Mouse (Mus musculus) thymus, postnatal 4 days (tissue): Measurements from ENCODE around the gene 4930579F01Rik.
A peak's percentile ranks its signal among the peaks of the same experiment; 100 is the strongest.

Experiments
- DNase-seq: peaks from one replicate; pipeline ENCODE4 v3.0.0; 2021

Gene 4930579F01Rik

GRCm38 (mm10) chr3:138215395-138215989 lies 21.9 kb upstream of the 4930579F01Rik start:
- no peak for DNase-seq

- no peak for DNase-seq
These were observed 18.9 kb upstream of the 4930579F01Rik start for GRCm38 (mm10) chr3:138212431-138212951.

- no peak for DNase-seq
These were observed 16.9 kb upstream of the 4930579F01Rik start for GRCm38 (mm10) chr3:138210432-138211075.

GRCm38 (mm10) chr3:138208821-138209220 lies 15.2 kb upstream of the 4930579F01Rik start:
- no peak for DNase-seq

- no peak for DNase-seq
These were observed 5.1 kb upstream of the 4930579F01Rik start for GRCm38 (mm10) chr3:138198722-138199068.

- DNase-seq, result peak; percentile 91
These were observed 4.5 kb upstream of the 4930579F01Rik start for GRCm38 (mm10) chr3:138197973-138198721.

- DNase-seq, result no peak
These were observed 3.9 kb upstream of the 4930579F01Rik start for GRCm38 (mm10) chr3:138197556-138197955.

- no peak for DNase-seq
These were observed 3.5 kb upstream of the 4930579F01Rik start for GRCm38 (mm10) chr3:138197093-138197492.

GRCm38 (mm10) chr3:138192260-138192659 lies 1.4 kb downstream of the 4930579F01Rik start:
- no peak for DNase-seq

- no peak for DNase-seq
These were observed 7.4 kb downstream of the 4930579F01Rik start for GRCm38 (mm10) chr3:138185995-138186930.

GRCm38 (mm10) chr3:138185290-138185689 lies 8.3 kb downstream of the 4930579F01Rik start:
- DNase-seq, result no peak

- no peak for DNase-seq
These were observed 10.3 kb downstream of the 4930579F01Rik start for GRCm38 (mm10) chr3:138183371-138183770.

- no peak for DNase-seq
These were observed 11.6 kb downstream of the 4930579F01Rik start for GRCm38 (mm10) chr3:138182019-138182418.

GRCm38 (mm10) chr3:138175551-138175950 lies 18.1 kb downstream of the 4930579F01Rik start:
- no peak for DNase-seq

GRCm38 (mm10) chr3:138173291-138173690 lies 20.3 kb downstream of the 4930579F01Rik start:
- DNase-seq, result peak; percentile 57

GRCm38 (mm10) chr3:138162553-138163183 lies 31.0 kb downstream of the 4930579F01Rik start:
- DNase-seq, result peak; percentile 25

GRCm38 (mm10) chr3:138161623-138162022 lies 32.0 kb downstream of the 4930579F01Rik start:
- DNase-seq, result no peak

- no peak for DNase-seq
These were observed 37.0 kb downstream of the 4930579F01Rik start for GRCm38 (mm10) chr3:138156651-138157050.

- no peak for DNase-seq
These were observed 38.6 kb downstream of the 4930579F01Rik start for GRCm38 (mm10) chr3:138155062-138155461.

- DNase-seq, result no peak
These were observed 44.8 kb downstream of the 4930579F01Rik start for GRCm38 (mm10) chr3:138148811-138149210.

GRCm38 (mm10) chr3:138144642-138145171 lies 48.9 kb downstream of the 4930579F01Rik start, which contains the start of gene Mttp:
TSS of gene Mttp (minus strand) at chr3:138144968.
- peak; percentile 80 for DNase-seq
